Mouse (Mus musculus) testis, adult 2 months (tissue): ENCODE measurements around the gene Hamp2. TPM values are rescaled to one million over a fixed set of nuclear protein-coding genes. Genes with fewer than 3 reads are reported as not detected.
"Not testable (repeated sequence)": the region's sequence is repeated elsewhere in the genome, so short reads cannot be mapped to it uniquely, and the experiment has no call there.

Experiments
- H3K27ac ChIP-seq: fragments of 200-500 bp; 2 replicates; pipeline ENCODE4 v1.5.1; 2012; ENCODE audit warnings: low read depth, low read length; ENCODE audit not compliant: control insufficient read depth, insufficient read depth
- H3K27me3 ChIP-seq: fragments of 200-500 bp; 2 replicates; pipeline ENCODE4 v1.6.1; 2012; ENCODE audit warnings: mild to moderate bottlenecking, low read length, moderate library complexity; ENCODE audit not compliant: control insufficient read depth, insufficient read depth
- H3K36me3 ChIP-seq: fragments of 200-500 bp; 2 replicates; pipeline ENCODE4 v1.6.1; 2012; ENCODE audit warnings: mild to moderate bottlenecking, low read length; ENCODE audit not compliant: control insufficient read depth, insufficient read depth
- H3K4me1 ChIP-seq: fragments of 200-500 bp; 2 replicates; pipeline ENCODE4 v1.6.1; 2012; ENCODE audit warnings: low read length; ENCODE audit not compliant: control insufficient read depth, insufficient read depth
- H3K4me3 ChIP-seq: fragments of 200-500 bp; 2 replicates; pipeline ENCODE4 v1.5.1; 2012; ENCODE audit warnings: low read depth, mild to moderate bottlenecking, low read length, moderate library complexity, mixed read lengths; ENCODE audit not compliant: control insufficient read depth
- CTCF ChIP-seq: fragments of 200-500 bp; IDR thresholded peaks from 2 replicates; pipeline ENCODE4 v1.5.1; 2012; ENCODE audit warnings: low read depth, mild to moderate bottlenecking, inconsistent platforms, low read length, moderate library complexity; ENCODE audit not compliant: control insufficient read depth, insufficient read depth, insufficient replicate concordance
- POLR2A ChIP-seq: fragments of 200-500 bp; IDR thresholded peaks from 2 replicates; pipeline ENCODE4 v1.6.1; 2012; ENCODE audit warnings: low read depth, mild to moderate bottlenecking, inconsistent platforms, low read length, moderate library complexity; ENCODE audit not compliant: control insufficient read depth
- polyA plus RNA-seq: library from polyadenylated mRNA; depleted of rRNA; stranded (reverse); fragments of >200 nt; gene quantifications from 2 replicates; pipeline ENCODE4 v1.2.3, GENCODE M21; 2012; rRNA removed

Gene Hamp2
- polyA plus RNA-seq = 0.38 and 1.5 TPM in 2 replicates

- H3K27ac ChIP-seq, H3K27me3 ChIP-seq: not testable (repeated sequence)
Observed at GRCm38 (mm10) chr7:30924581-30924980, at the start of gene Hamp2. Gene Hamp2, minus strand, starts transcription at chr7:30924681.

GRCm38 (mm10) chr7:30973501-30974289 is 49.2 kb upstream of the Hamp2 start, which contains the start of gene Fam187b:
Gene Fam187b, plus strand, starts transcription at chr7:30973790.
- Histone ChIP-seq H3K4me3 (peak within 1 kb of the TSS; percentile 83), H3K27me3 (no peaks in the 10 kb centered on the region), H3K4me1 (peaks cover 16% of the 10 kb centered on the region), H3K27ac (peak within 1 kb of the TSS; percentile 71), H3K36me3 (no peaks in the 10 kb centered on the region)
- TF ChIP-seq CTCF (peak; percentile 86), POLR2A (no peak)

More at GRCm38 (mm10) chr7:30924581-30924980, at the start of gene Hamp2:
- not testable (repeated sequence) for H3K4me1 ChIP-seq, H3K4me3 ChIP-seq, H3K36me3 ChIP-seq

- no peaks in the 10 kb centered on the region for H3K27me3 ChIP-seq
- peak within 1 kb of the TSS; percentile 83 for H3K4me3 ChIP-seq
- no peak for TF ChIP-seq CTCF
- peak; percentile 25; the same call in 1 of the 2 replicates for TF ChIP-seq POLR2A
- H3K27ac ChIP-seq = peak within 1 kb of the TSS; percentile 71
- peaks cover 18% of the 10 kb centered on the region for H3K4me1 ChIP-seq
- H3K36me3 ChIP-seq = no peaks in the 10 kb centered on the region
Observed at GRCm38 (mm10) chr7:30973251-30973500, 48.7 kb upstream of the Hamp2 start, which contains the start of gene Lsr. Gene Lsr, minus strand, starts transcription at chr7:30973464.

- H3K27me3 ChIP-seq = no peaks in the 10 kb centered on the region
- no peaks in the 10 kb centered on the region for H3K36me3 ChIP-seq
- H3K4me1 ChIP-seq = peaks cover 18% of the 10 kb centered on the region
- 0 out of 2 replicates have a peak overlapping the region, but pooled peaks have one; percentile 3 for H3K27ac ChIP-seq
- TF ChIP-seq CTCF (no peak), POLR2A (no peak)
- peak overlapping the region; percentile 73 for H3K4me3 ChIP-seq
Observed at GRCm38 (mm10) chr7:30972426-30973250, 48.2 kb upstream of the Hamp2 start.

GRCm38 (mm10) chr7:30971901-30972300 is 47.4 kb upstream of the Hamp2 start:
- TF ChIP-seq CTCF (no peak), POLR2A (no peak)
- H3K4me3 ChIP-seq = peak overlapping the region; percentile 73; the same call in 1 of the 2 replicates

GRCm38 (mm10) chr7:30969174-30969573 is 44.7 kb upstream of the Hamp2 start:
- Histone ChIP-seq H3K4me3 (no peak overlapping the region), H3K36me3 (no peaks in the 10 kb centered on the region), H3K4me1 (peaks cover 18% of the 10 kb centered on the region), H3K27ac (peak overlapping the region; percentile 70), H3K27me3 (no peaks in the 10 kb centered on the region)
- TF ChIP-seq CTCF = no peak
- no peak for TF ChIP-seq POLR2A

More at GRCm38 (mm10) chr7:30971901-30972300, 47.4 kb upstream of the Hamp2 start:
- H3K27me3 ChIP-seq = no peaks in the 10 kb centered on the region
- no peaks in the 10 kb centered on the region for H3K36me3 ChIP-seq
- peaks cover 18% of the 10 kb centered on the region for H3K4me1 ChIP-seq
- peak overlapping the region; percentile 2; the same call in 1 of the 2 replicates for H3K27ac ChIP-seq

- TF ChIP-seq CTCF (no peak), POLR2A (0 out of 2 replicates have a peak, but pooled peaks have one; percentile 20)
- H3K4me1 ChIP-seq = peaks cover 15% of the 10 kb centered on the region
- no peak overlapping the region for H3K4me3 ChIP-seq
- H3K36me3 ChIP-seq = no peaks in the 10 kb centered on the region
- H3K27ac ChIP-seq = peak overlapping the region; percentile 70
- H3K27me3 ChIP-seq = no peaks in the 10 kb centered on the region
Observed at GRCm38 (mm10) chr7:30968611-30969010, 44.1 kb upstream of the Hamp2 start.
